Mouse (Mus musculus) heart, adult 2 months (tissue): ENCODE data around the gene Aldh1a3.

Source experiments
- EP300 ChIP-seq: fragments of 200-500 bp; IDR thresholded peaks from 2 replicates; pipeline ENCODE4 v1.6.1; 2011; ENCODE audit warnings: low read depth, low read length, control low read depth; ENCODE audit not compliant: insufficient read depth
- POLR2A ChIP-seq: fragments of 200-500 bp; IDR thresholded peaks from 2 replicates; pipeline ENCODE4 v1.6.1; 2011; ENCODE audit warnings: mild to moderate bottlenecking, low read depth, low read length, control low read depth; ENCODE audit not compliant: insufficient read depth

GRCm38 (mm10) chr7:66442501-66443369 is 15.4 kb upstream of the Aldh1a3 start:
- TF ChIP-seq EP300 (no peak), POLR2A (no peak)
